Mouse (Mus musculus) limb, embryonic 15.5 days (tissue): ENCODE measurements around the gene Cry2. TPM values are rescaled to one million over a fixed set of nuclear protein-coding genes. Genes with fewer than 3 reads are reported as not detected.
A peak's percentile ranks its signal among the peaks of the same experiment; 100 is the strongest.

ENCODE experiments used
- ATAC-seq: fragments of 200-750 bp; cut with Nextera tagmentation; 2 replicates; pipeline ENCODE4 v1.8.0; 2017; ENCODE audit warnings: low read depth, moderate TSS enrichment; ENCODE audit not compliant: insufficient number of reproducible peaks, low FRiP score, low TSS enrichment
- H3K27ac ChIP-seq: fragments of 300-500 bp; sonication (generic); 2 replicates; pipeline ENCODE4 v1.5.1; 2015; ENCODE audit warnings: moderate library complexity, mild to moderate bottlenecking, inconsistent platforms
- H3K27me3 ChIP-seq: fragments of 300-500 bp; sonication (generic); 2 replicates; pipeline ENCODE4 v1.6.1; 2015; ENCODE audit warnings: inconsistent platforms
- H3K36me3 ChIP-seq: fragments of 300-500 bp; sonication (generic); 2 replicates; pipeline ENCODE4 v1.6.1; 2015; ENCODE audit warnings: inconsistent platforms
- H3K4me1 ChIP-seq: fragments of 300-500 bp; sonication (generic); 2 replicates; pipeline ENCODE4 v1.6.1; 2015; ENCODE audit warnings: inconsistent platforms
- H3K4me2 ChIP-seq: fragments of 300-500 bp; sonication (generic); 2 replicates; pipeline ENCODE4 v1.6.1; 2015; ENCODE audit warnings: mild to moderate bottlenecking, inconsistent platforms
- H3K4me3 ChIP-seq: fragments of 300-500 bp; sonication (generic); 2 replicates; pipeline ENCODE4 v1.5.1; 2015; ENCODE audit warnings: mild to moderate bottlenecking, inconsistent platforms
- H3K9ac ChIP-seq: fragments of 300-500 bp; sonication (generic); 2 replicates; pipeline ENCODE4 v1.6.1; 2015; ENCODE audit warnings: inconsistent platforms
- H3K9me3 ChIP-seq: fragments of 300-500 bp; sonication (generic); 2 replicates; pipeline ENCODE4 v1.6.1; 2016; ENCODE audit warnings: inconsistent platforms
- WGBS: fragments of 180-500 bp; shearing (Covaris S2); methylation state at CpG from one replicate; pipeline ENCODE4 v1.1.7; 2015; 5-methylcytosine and 5-hydroxymethylcytosine counted together
- polyA plus RNA-seq: library from polyadenylated mRNA; unstranded; fragments of >200 nt; fragmentation: Nextera tagmentation; extraction: Ambion mirVana; gene quantifications from 2 replicates; pipeline ENCODE4 v1.2.1, GENCODE M21; 2015

The Cry2 gene
- polyA plus RNA-seq, 1 experiment from 2014 or later = 40.3 TPM

DNA sequence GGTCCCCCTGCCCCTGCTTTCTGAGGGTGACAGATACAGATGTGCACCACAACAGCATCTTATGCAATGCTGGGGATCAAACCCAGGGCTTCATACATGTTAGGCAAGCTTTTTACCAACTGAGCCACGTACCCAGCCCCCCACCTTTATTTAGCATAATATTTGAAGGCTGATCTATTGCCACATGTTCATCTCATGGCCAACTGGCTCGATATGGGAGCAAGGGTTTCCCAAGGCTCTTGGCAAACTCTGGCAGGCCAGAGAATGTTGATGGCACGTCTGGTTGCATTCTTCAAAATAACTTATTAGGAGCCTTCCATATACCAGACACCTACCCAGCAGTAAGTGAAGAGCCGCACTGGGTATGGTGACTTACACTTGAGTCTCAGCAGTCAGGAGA lies 9.5 kb upstream of the Cry2 start:
- 76% methylated on average over 4 of the region's 4 CpGs for whole genome bisulfite sequencing
- H3K9ac ChIP-seq = no peak overlapping the region
- H3K4me3 ChIP-seq = no peak overlapping the region
- no peaks in the 10 kb centered on the region for H3K9me3 ChIP-seq
- peaks cover 4% of the 10 kb centered on the region; the same call in 1 of the 2 replicates for H3K4me1 ChIP-seq
- H3K36me3 ChIP-seq = no peaks in the 10 kb centered on the region
- no peak for ATAC-seq
- H3K4me2 ChIP-seq = no peak overlapping the region
- no peak overlapping the region for H3K27ac ChIP-seq
- H3K27me3 ChIP-seq = no peaks in the 10 kb centered on the region

- Histone ChIP-seq H3K9ac (no peak overlapping the region), H3K27me3 (no peaks in the 10 kb centered on the region), H3K36me3 (no peaks in the 10 kb centered on the region), H3K4me1 (peaks cover 4% of the 10 kb centered on the region; the same call in 1 of the 2 replicates), H3K4me2 (no peak overlapping the region), H3K4me3 (no peak overlapping the region), H3K9me3 (no peaks in the 10 kb centered on the region), H3K27ac (no peak overlapping the region)
- 69% methylated on average over 12 of the region's 12 CpGs for WGBS
- no peak for ATAC-seq
Measured at GRCm38 (mm10) chr2:92442419-92443001, 8.7 kb upstream of the Cry2 start.

GRCm38 (mm10) chr2:92440432-92440831 lies 6.6 kb upstream of the Cry2 start:
- H3K27ac ChIP-seq = no peak overlapping the region
- H3K4me2 ChIP-seq = no peak overlapping the region
- no peak for ATAC-seq
- H3K4me1 ChIP-seq = no peaks in the 10 kb centered on the region
- no peaks in the 10 kb centered on the region for H3K9me3 ChIP-seq
- WGBS = 38% methylated on average over 6 of the region's 6 CpGs
- H3K27me3 ChIP-seq = no peaks in the 10 kb centered on the region
- no peak overlapping the region for H3K9ac ChIP-seq
- no peaks in the 10 kb centered on the region for H3K36me3 ChIP-seq
- no peak overlapping the region for H3K4me3 ChIP-seq

- 59% methylated on average over 3 of the region's 3 CpGs for WGBS
- peaks cover 5% of the 10 kb centered on the region; the same call in 1 of the 2 replicates for H3K4me1 ChIP-seq
- H3K27ac ChIP-seq = no peak overlapping the region
- no peaks in the 10 kb centered on the region for H3K36me3 ChIP-seq
- ATAC-seq = no peak
- H3K4me2 ChIP-seq = no peak overlapping the region
- no peaks in the 10 kb centered on the region for H3K9me3 ChIP-seq
- no peak overlapping the region for H3K9ac ChIP-seq
- no peak overlapping the region for H3K4me3 ChIP-seq
- no peaks in the 10 kb centered on the region for H3K27me3 ChIP-seq
Measured at GRCm38 (mm10) chr2:92438567-92438966, 4.7 kb upstream of the Cry2 start.

GRCm38 (mm10) chr2:92437875-92438274 lies 4.0 kb upstream of the Cry2 start:
- peaks cover 8% of the 10 kb centered on the region for H3K4me1 ChIP-seq
- ATAC-seq = no peak
- H3K27ac ChIP-seq = no peak overlapping the region
- 1% methylated on average over 5 of the region's 5 CpGs for WGBS
- H3K36me3 ChIP-seq = no peaks in the 10 kb centered on the region
- H3K9ac ChIP-seq = no peak overlapping the region
- peak overlapping the region; percentile 30; the same call in 1 of the 2 replicates for H3K4me2 ChIP-seq
- H3K4me3 ChIP-seq = no peak overlapping the region
- H3K9me3 ChIP-seq = no peaks in the 10 kb centered on the region
- H3K27me3 ChIP-seq = no peaks in the 10 kb centered on the region

GRCm38 (mm10) chr2:92437366-92437765 lies 3.5 kb upstream of the Cry2 start:
- H3K36me3 ChIP-seq = no peaks in the 10 kb centered on the region
- 80% methylated on average over 4 of the region's 4 CpGs for WGBS
- no peak for ATAC-seq
- H3K27ac ChIP-seq = no peak overlapping the region
- H3K4me2 ChIP-seq = no peak overlapping the region
- no peak overlapping the region for H3K4me3 ChIP-seq
- peaks cover 13% of the 10 kb centered on the region for H3K4me1 ChIP-seq
- H3K9ac ChIP-seq = no peak overlapping the region
- H3K9me3 ChIP-seq = no peaks in the 10 kb centered on the region
- H3K27me3 ChIP-seq = no peaks in the 10 kb centered on the region

- no peak overlapping the region; the same call in 1 of the 2 replicates for H3K4me2 ChIP-seq
- H3K4me3 ChIP-seq = no peak overlapping the region
- ATAC-seq = no peak
- peaks cover 34% of the 10 kb centered on the region for H3K4me1 ChIP-seq
- H3K27me3 ChIP-seq = no peaks in the 10 kb centered on the region
- 42% methylated on average over 6 of the region's 6 CpGs for WGBS
- 0 out of 2 replicates have a peak overlapping the region, but pooled peaks have one; percentile 4 for H3K9ac ChIP-seq
- H3K9me3 ChIP-seq = no peaks in the 10 kb centered on the region
- no peaks in the 10 kb centered on the region for H3K36me3 ChIP-seq
- H3K27ac ChIP-seq = no peak overlapping the region
Measured at GRCm38 (mm10) chr2:92435023-92435422, 1.2 kb upstream of the Cry2 start.

DNA sequence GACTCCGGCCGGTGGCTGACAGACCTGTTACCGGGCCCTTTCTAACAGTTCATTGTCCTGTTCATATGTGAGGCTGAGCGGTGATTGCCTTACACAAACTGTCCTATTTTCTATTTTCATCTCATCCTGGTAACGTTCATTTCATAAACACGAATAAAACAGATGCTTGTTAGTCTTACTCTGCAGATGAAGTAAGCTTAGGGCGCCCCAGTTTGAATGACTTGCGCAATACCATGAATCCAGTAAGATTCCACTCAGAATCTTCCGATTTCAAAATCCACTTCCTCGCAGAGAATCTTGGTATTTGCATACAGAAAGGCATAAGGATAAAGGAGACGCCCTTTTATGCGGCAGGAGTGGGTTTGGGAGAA lies 517 bp upstream of the Cry2 start:
- Histone ChIP-seq H3K4me1 (peaks cover 41% of the 10 kb centered on the region), H3K27ac (peak overlapping the region; percentile 65), H3K4me2 (peak overlapping the region; percentile 83), H3K9me3 (no peaks in the 10 kb centered on the region), H3K4me3 (peak overlapping the region; percentile 64), H3K36me3 (no peaks in the 10 kb centered on the region), H3K9ac (0 out of 2 replicates have a peak overlapping the region, but pooled peaks have one; percentile 4), H3K27me3 (no peaks in the 10 kb centered on the region)
- ATAC-seq = no peak
- 6% methylated on average over 12 of the region's 12 CpGs for WGBS

DNA sequence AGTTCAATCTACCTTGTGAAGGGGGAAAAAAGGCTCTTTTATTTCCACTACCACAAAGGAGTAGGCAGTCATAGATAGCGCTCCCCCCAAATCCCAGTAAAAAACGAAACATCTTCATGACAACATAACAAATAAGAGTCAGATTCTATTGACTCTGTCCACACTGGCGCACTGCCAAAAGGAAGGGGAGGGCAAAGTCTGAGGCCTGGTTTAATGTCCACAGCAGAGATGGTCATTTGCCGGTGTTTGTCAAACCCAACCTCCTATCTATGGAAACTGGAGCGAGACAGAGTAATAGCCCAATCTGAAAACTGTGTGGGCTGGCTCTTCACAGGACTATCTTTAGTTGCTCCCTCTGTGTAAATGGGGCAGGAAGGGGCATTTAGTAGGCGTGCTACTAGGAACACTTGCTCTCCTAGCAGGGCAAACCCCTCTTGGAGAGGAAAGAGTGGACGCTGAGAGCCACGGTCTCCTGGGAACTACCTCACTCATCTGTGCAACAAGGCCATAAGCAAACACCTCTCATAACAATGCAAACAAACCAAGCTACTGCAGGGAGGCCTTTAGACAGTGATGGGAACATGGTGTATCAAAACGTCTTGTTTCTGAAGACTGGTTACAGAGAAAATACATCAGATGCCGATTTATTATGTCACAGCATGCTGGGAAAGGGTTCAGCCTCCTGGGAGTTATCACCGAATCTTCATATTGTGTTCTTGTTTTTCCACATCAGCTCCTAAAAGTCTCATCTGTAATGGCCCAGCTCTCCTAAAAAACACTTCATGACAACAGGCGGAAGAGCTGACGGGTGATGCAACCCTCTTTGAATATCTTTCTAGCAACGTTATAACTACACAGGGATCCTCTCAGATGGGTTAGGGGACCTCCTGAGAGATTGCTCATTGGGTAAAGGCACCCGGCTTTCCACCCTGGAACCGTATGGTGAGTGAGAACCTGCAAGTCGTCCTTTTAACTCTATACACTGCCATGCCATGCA lies 1.2 kb downstream of the Cry2 start:
- peak overlapping the region; percentile 64 for H3K4me3 ChIP-seq
- no peak for ATAC-seq
- peak overlapping the region; percentile 79 for H3K27ac ChIP-seq
- WGBS = 48% methylated on average over 17 of the region's 17 CpGs
- H3K9me3 ChIP-seq = no peaks in the 10 kb centered on the region
- H3K9ac ChIP-seq = peak overlapping the region; percentile 57
- H3K27me3 ChIP-seq = no peaks in the 10 kb centered on the region
- H3K36me3 ChIP-seq = no peaks in the 10 kb centered on the region
- peaks cover 59% of the 10 kb centered on the region for H3K4me1 ChIP-seq
- peak overlapping the region; percentile 83 for H3K4me2 ChIP-seq

DNA sequence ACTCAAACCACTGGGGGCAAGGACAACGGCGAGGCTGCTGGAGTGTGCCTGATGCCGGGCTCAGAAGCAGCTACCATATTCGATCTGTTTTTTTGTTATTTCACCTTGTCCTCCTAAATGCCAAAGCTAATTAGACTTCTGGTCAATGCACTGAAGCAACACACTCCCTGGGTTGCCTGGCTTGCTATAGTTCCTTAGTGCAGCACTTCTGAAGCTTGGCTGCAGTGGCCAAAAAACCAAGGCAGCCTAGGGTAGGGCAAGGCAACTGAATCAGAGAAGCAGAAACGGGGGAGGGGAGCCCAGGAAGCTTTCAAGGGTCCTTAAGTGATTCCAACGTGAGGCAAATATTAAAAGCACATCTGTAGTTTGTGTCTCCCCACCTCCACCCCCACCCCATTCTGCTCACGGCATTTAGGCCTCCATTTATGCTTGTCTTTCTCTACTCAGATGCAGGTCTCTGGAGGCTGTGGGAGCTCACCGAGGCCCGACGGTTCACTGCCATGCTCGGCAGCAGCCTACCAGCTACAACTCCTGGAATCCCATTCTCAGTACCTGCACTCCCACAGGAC lies 2.1 kb downstream of the Cry2 start:
- no peaks in the 10 kb centered on the region for H3K36me3 ChIP-seq
- 40% methylated on average over 11 of the region's 11 CpGs for WGBS
- H3K9me3 ChIP-seq = no peaks in the 10 kb centered on the region
- peak overlapping the region; percentile 64 for H3K4me3 ChIP-seq
- H3K4me2 ChIP-seq = peak overlapping the region; percentile 83
- no peaks in the 10 kb centered on the region for H3K27me3 ChIP-seq
- ATAC-seq = no peak
- H3K9ac ChIP-seq = 0 out of 2 replicates have a peak overlapping the region, but pooled peaks have one; percentile 7
- H3K27ac ChIP-seq = peak overlapping the region; percentile 79
- peaks cover 66% of the 10 kb centered on the region for H3K4me1 ChIP-seq

DNA sequence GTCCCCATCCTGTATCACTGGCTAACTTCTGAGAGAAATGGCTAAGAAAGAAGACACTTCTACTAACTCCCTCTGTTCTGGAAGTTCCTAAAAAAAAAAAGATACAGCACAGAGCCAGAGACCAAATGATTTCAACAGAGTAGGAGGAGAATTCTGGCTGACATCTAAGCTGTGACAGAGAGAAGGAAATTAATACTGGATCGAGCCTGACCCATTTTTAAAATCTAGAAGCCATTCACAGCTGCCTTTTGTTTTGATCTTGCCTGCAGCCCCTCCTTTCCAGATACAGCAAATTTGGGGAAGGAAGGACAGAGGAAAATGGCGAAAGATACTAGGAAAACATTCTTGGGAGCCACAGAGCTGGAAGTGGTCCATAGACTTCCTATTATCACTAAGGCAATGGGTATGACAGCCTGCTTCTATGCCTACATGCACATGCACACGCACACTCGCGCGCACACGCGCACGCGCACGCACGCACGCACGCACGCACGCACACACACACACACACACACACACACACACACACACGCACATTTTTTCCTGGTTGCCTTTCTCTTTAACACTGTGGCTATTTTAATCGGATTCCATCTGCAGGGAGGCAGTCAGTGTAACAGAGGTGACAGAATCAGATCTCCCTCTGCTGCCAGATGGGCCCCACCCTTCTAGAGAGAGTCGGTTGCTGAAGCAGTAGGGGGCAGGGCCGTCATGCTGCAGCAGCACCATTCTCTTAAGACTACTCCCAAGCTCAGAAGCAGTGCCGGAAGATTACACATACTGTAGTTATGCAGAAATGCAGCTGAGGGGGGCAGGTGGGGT lies 2.9 kb downstream of the Cry2 start:
- 63% methylated on average over 21 of the region's 21 CpGs for WGBS
- H3K27me3 ChIP-seq = no peaks in the 10 kb centered on the region
- peak overlapping the region; percentile 83 for H3K4me2 ChIP-seq
- H3K4me3 ChIP-seq = peak overlapping the region; percentile 64
- no peak for ATAC-seq
- peaks cover 74% of the 10 kb centered on the region for H3K4me1 ChIP-seq
- 0 out of 2 replicates have a peak, but pooled peaks cover 2% of the 10 kb centered on the region for H3K36me3 ChIP-seq
- H3K9me3 ChIP-seq = no peaks in the 10 kb centered on the region
- 0 out of 2 replicates have a peak overlapping the region, but pooled peaks have one; percentile 7 for H3K9ac ChIP-seq
- peak overlapping the region; percentile 79 for H3K27ac ChIP-seq
